Mouse (Mus musculus) myocyte (in vitro differentiated cells): ENCODE measurements around the gene Prss2.

ENCODE experiments used
- CEBPB ChIP-seq: IDR thresholded peaks from 2 replicates; pipeline ENCODE4 v1.6.1; 2011; ENCODE audit warnings: mild to moderate bottlenecking, moderate library complexity; ENCODE audit not compliant: poor library complexity, insufficient read depth, severe bottlenecking
- E2F4 ChIP-seq: IDR thresholded peaks from one replicate; pipeline ENCODE4 v1.6.1; 2011; ENCODE audit warnings: mild to moderate bottlenecking, control low read depth, moderate library complexity; ENCODE audit not compliant: insufficient read depth
- MAX ChIP-seq: IDR thresholded peaks from one replicate; pipeline ENCODE4 v1.6.1; 2011; ENCODE audit warnings: low read depth, mild to moderate bottlenecking, control low read depth
- MYOD1 ChIP-seq, 3 experiments: IDR thresholded peaks; one replicate each; pipeline ENCODE4 v1.6.1; 2011; ENCODE audit warnings: control low read depth in 2 of 3, low read depth in 2 of 3, mild to moderate bottlenecking in 2 of 3, moderate library complexity in 1 of 3; ENCODE audit not compliant: insufficient read length in 2 of 3, control insufficient read depth in 1 of 3
- MYOG ChIP-seq, 3 experiments: IDR thresholded peaks; one replicate each; pipeline ENCODE4 v1.6.1; 2011; ENCODE audit warnings: control low read depth in 2 of 3, low read depth in 2 of 3, mild to moderate bottlenecking in 2 of 3; ENCODE audit not compliant: insufficient read length in 2 of 3, control insufficient read depth in 1 of 3, insufficient read depth in 1 of 3
- POLR2A ChIP-seq: IDR thresholded peaks from one replicate; pipeline ENCODE4 v1.6.1; 2011; ENCODE audit warnings: low read depth, mild to moderate bottlenecking, control low read depth, moderate library complexity; ENCODE audit not compliant: insufficient read length
- POLR2AphosphoS2 ChIP-seq: IDR thresholded peaks from one replicate; pipeline ENCODE4 v1.6.1; 2011; ENCODE audit warnings: low read depth, control low read depth; ENCODE audit not compliant: insufficient read length
- REST ChIP-seq: IDR thresholded peaks from one replicate; pipeline ENCODE4 v1.6.1; 2011; ENCODE audit warnings: mild to moderate bottlenecking, control low read depth, moderate library complexity; ENCODE audit not compliant: insufficient read depth, insufficient read length
- SRF ChIP-seq: IDR thresholded peaks from one replicate; pipeline ENCODE4 v1.6.1; 2011; ENCODE audit warnings: low read depth; ENCODE audit not compliant: control insufficient read depth, insufficient read length
- TCF12 ChIP-seq: IDR thresholded peaks from one replicate; pipeline ENCODE4 v1.6.1; 2011; ENCODE audit warnings: mild to moderate bottlenecking, control low read depth; ENCODE audit not compliant: poor library complexity, insufficient read depth, severe bottlenecking
- USF1 ChIP-seq: IDR thresholded peaks from one replicate; pipeline ENCODE4 v1.6.1; 2011; ENCODE audit warnings: low read depth, mild to moderate bottlenecking, control low read depth, moderate library complexity

DNA sequence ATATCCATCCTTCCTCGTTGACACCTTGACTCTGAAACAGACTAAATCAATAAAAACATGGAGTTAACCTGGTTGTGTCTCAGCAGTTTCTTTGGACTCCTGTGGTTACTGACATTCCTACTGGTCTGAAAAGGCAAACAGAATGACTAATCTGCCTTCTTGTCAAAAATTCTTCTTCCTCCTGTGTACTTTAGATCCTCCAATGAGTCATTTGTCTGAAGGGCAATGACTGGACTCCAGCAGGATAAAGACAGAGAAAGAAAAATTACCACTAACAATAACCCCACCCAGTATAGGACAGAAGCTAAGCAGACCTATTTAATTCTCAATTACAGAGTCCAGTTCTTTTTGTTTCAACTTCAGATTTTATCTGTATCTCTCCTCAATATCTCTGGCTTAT, 26.7 kb downstream of the Prss2 start:
- TF ChIP-seq POLR2AphosphoS2 (no peak), POLR2A (no peak), USF1 (no peak), REST (no peak), MAX (no peak), E2F4 (no peak), MYOG (IDR thresholded peaks at IDR 0.05; ENCODE audit: control insufficient read depth in 1 of 3, insufficient read depth in 1 of 3, insufficient read length in 2 of 3, low read depth in 2 of 3) (no peak), TCF12 (no peak), SRF (no peak), CEBPB (no peak), MYOD1 (IDR thresholded peaks at IDR 0.05; ENCODE audit: control insufficient read depth in 1 of 3, insufficient read length in 2 of 3, low read depth in 2 of 3) (no peak)
